Mouse (Mus musculus): ENCODE data around the gene Ccdc181. TPM values are rescaled to one million over a fixed set of nuclear protein-coding genes. Genes with fewer than 3 reads are reported as not detected.

Ccdc181 gene
- total RNA-seq, 4 experiments from 2014 or later, result 8.2 to 13.3 (median 11.6) TPM

Other genes starting within 250 kb of the Ccdc181 start
- gene Sele, start 227.4 kb upstream of the Ccdc181 start, total RNA-seq (2022), result 10 to 100 TPM in 2 of 4 experiments, 1 to 10 TPM in 2; 4.1 to 13.1 (median 8.5) TPM
- gene Sell, start 213.6 kb upstream of the Ccdc181 start, total RNA-seq (2022), result 1 to 10 TPM in 2 of 4 experiments, under 1 TPM in 2; 0.66 to 1.4 (median 0.96) TPM
- 1 to 10 TPM in 3 of 4 experiments, under 1 TPM in 1; 0.77 to 2.1 (median 1.3) TPM for gene Selp, start 160.3 kb upstream of the Ccdc181 start, total RNA-seq (2022)
- 1 to 10 TPM; 1.5 to 4.3 (median 3.3) TPM for gene F5, start 123.7 kb upstream of the Ccdc181 start, total RNA-seq (2022)
- gene Slc19a2, start 26.5 kb upstream of the Ccdc181 start, total RNA-seq (2022), result 10 to 100 TPM; 26.5 to 34.7 (median 32.3) TPM
- gene Nme7, start 28.5 kb downstream of the Ccdc181 start, total RNA-seq (2022), result 10 to 100 TPM; 25.7 to 27.3 (median 26.2) TPM
- 10 to 100 TPM; 23.2 to 27.1 (median 24.6) TPM for gene Blzf1, start 31.9 kb downstream of the Ccdc181 start, total RNA-seq (2022)
- gene Atp1b1, start 182.8 kb downstream of the Ccdc181 start, total RNA-seq (2022), result 100 to 1,000 TPM in 1 of 4 experiments, 10 to 100 TPM in 3; 72.9 to 103 (median 83.7) TPM

Data from adrenal gland, adult 8-10 months (tissue).